Mouse (Mus musculus) adrenal gland, postnatal 10 days (tissue): ENCODE data around the gene Eci1. TPM values are rescaled to one million over a fixed set of nuclear protein-coding genes. Genes with fewer than 3 reads are reported as not detected.

Experiments used
- total RNA-seq, 2 experiments: library from RNA; stranded (reverse); gene quantifications; 2 replicates each; pipeline ENCODE4 v1.2.3; 2021

The Eci1 gene
- total RNA-seq, 2 experiments from 2014 or later: 654 to 683 TPM

Other genes with a start within 250 kb of the Eci1 start
- 10 to 100 TPM; 12.0 to 16.4 TPM for gene Tbc1d24, start 221.1 kb upstream of the Eci1 start, total RNA-seq
- gene Ntn3, start 217.1 kb upstream of the Eci1 start, total RNA-seq: 1 to 10 TPM; 3.1 to 4.2 TPM
- gene Tedc2, start 205.8 kb upstream of the Eci1 start, total RNA-seq: 1 to 10 TPM; 7.2 to 9.8 TPM
- 10 to 100 TPM in 1 of 2 experiments, 1 to 10 TPM in 1; 10.0 to 15.9 TPM for gene Ccnf, start 175.2 kb upstream of the Eci1 start, total RNA-seq
- under 1 TPM in 1 of 2 experiments, not detected in 1; 0.09 TPM for gene Abca17, start 75.6 kb upstream of the Eci1 start, total RNA-seq
- gene Abca3, start 74.7 kb upstream of the Eci1 start, total RNA-seq: 10 to 100 TPM; 21.8 to 28.3 TPM
- 100 to 1,000 TPM in 1 of 2 experiments, 10 to 100 TPM in 1; 79.5 to 103 TPM for gene Rnps1, start 12.1 kb upstream of the Eci1 start, total RNA-seq
- gene Dnase1l2, start 16.5 kb downstream of the Eci1 start, total RNA-seq: 1 to 10 TPM in 1 of 2 experiments, under 1 TPM in 1; 0.96 to 3.0 TPM
- gene E4f1, start 43.7 kb downstream of the Eci1 start, total RNA-seq: 10 to 100 TPM; 19.0 to 25.2 TPM
- gene Pgp, start 43.8 kb downstream of the Eci1 start, total RNA-seq: 10 to 100 TPM; 44.0 to 49.2 TPM
- under 1 TPM; 0.36 to 0.51 TPM for gene Bricd5, start 47.2 kb downstream of the Eci1 start, total RNA-seq
- gene Mlst8, start 52.4 kb downstream of the Eci1 start, total RNA-seq: 10 to 100 TPM; 20.3 to 23.9 TPM
- 10 to 100 TPM; 11.1 to 26.5 TPM for gene Caskin1, start 62.0 kb downstream of the Eci1 start, total RNA-seq
- gene Traf7, start 101.3 kb downstream of the Eci1 start, total RNA-seq: 100 to 1,000 TPM in 1 of 2 experiments, 10 to 100 TPM in 1; 83.5 to 104 TPM
- gene Rab26, start 107.6 kb downstream of the Eci1 start, total RNA-seq: 1 to 10 TPM; 1.2 to 1.5 TPM
- 10 to 100 TPM; 40.2 to 51.0 TPM for gene Pkd1, start 123.2 kb downstream of the Eci1 start, total RNA-seq
- gene Tsc2, start 206.0 kb downstream of the Eci1 start, total RNA-seq: 100 to 1,000 TPM in 1 of 2 experiments, 10 to 100 TPM in 1; 84.9 to 110 TPM
- gene Nthl1, start 206.0 kb downstream of the Eci1 start, total RNA-seq: 10 to 100 TPM in 1 of 2 experiments, 1 to 10 TPM in 1; 6.4 to 11.6 TPM
- 10 to 100 TPM; 66.9 to 72.8 TPM for gene Slc9a3r2, start 223.7 kb downstream of the Eci1 start, total RNA-seq
- gene Npw, start 231.8 kb downstream of the Eci1 start, total RNA-seq: not detected
- 10 to 100 TPM; 38.9 to 42.2 TPM for gene Zfp598, start 243.0 kb downstream of the Eci1 start, total RNA-seq